Mouse (Mus musculus): Measurements from ENCODE around the gene Strn3.

GRCm38 (mm10) chr12:51636689-51637470 lies 54.8 kb downstream of the Strn3 start:
- no peak for TF ChIP-seq CTCF (IDR thresholded peaks at IDR 0.05; ENCODE audit: insufficient read depth, low read length)
- TF ChIP-seq POLR2A (IDR thresholded peaks at IDR 0.05; ENCODE audit: borderline replicate concordance, extremely low read depth, low read depth, low read length): no peak

Measured in lung, adult 2 months (tissue).